ENCODE assay signal across 8 mouse cellular contexts in the genomic region with DNA sequence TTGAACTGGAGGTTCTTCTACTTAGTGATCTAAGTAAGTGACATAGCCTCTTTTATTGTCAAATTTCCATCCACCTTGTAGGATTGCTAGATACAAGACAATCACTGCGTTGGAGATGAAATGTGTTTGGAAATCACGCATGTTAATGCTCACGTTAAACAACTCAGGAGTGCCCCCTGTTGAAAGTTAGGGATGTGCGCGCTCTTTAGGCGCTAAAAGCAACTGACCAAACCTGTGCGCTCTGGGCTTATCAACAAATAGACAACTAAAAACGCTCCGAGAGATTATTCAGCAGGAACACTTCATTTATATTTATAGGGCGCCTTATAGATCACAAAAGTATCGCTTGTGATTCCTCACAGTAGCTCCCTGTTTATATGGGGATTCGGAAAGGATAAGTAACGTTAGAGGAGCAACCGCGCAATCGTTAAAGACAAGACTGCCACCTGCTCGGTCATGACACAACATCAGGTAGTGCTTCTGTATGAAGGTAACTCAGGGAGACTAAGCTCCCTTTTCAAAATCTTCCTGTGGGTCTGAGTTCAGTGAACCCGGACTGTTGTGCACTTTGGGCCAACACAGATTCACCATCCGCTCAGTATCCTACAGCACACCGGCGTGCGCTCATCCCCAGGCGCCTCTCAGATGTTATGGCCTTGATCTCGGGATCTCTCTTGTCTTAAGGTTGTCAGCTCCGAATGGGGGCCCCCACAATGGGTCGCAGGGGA. TPM values are rescaled to one million over a fixed set of nuclear protein-coding genes. Genes with fewer than 3 reads are reported as not detected.
DNase-seq lines count a peak whose midpoint lies in the region; ATAC-seq and TF ChIP-seq lines count a peak whose summit lies in the region.

No protein-coding gene starts in this region.

- WGBS in forebrain, embryonic 13.5 days = 1% methylated on average over 26 of the region's 26 CpGs
- 2% methylated on average over 26 of the region's 26 CpGs for WGBS in limb, embryonic 14.5 days
- WGBS in midbrain, embryonic 13.5 days = 2% methylated on average over 26 of the region's 26 CpGs

- H3K4me1 ChIP-seq in forebrain, embryonic 13.5 days = peaks cover 22% of the 10 kb centered on the region
- H3K4me1 ChIP-seq in limb, embryonic 14.5 days (ENCODE audit: control insufficient read depth, insufficient read depth, low read length) = peaks cover 17% of the 10 kb centered on the region
- peaks cover 18% of the 10 kb centered on the region for H3K4me1 ChIP-seq in midbrain, embryonic 13.5 days (replicated peaks)

- peak overlapping the region; percentile 12; the same call in 1 of the 2 replicates for H3K27ac ChIP-seq in forebrain, embryonic 13.5 days
- H3K27ac ChIP-seq in limb, embryonic 14.5 days (replicated peaks; ENCODE audit: low read depth, low read length) = peak overlapping the region; percentile 86; the same call in 1 of the 2 replicates
- peak overlapping the region; percentile 74 for H3K27ac ChIP-seq in midbrain, embryonic 13.5 days

- no peaks in the 10 kb centered on the region for H3K27me3 ChIP-seq in forebrain, embryonic 13.5 days
- H3K27me3 ChIP-seq in limb, embryonic 14.5 days (ENCODE audit: control insufficient read depth, insufficient read depth, low read length) = no peaks in the 10 kb centered on the region
- H3K27me3 ChIP-seq in midbrain, embryonic 13.5 days = no peaks in the 10 kb centered on the region

- ATAC-seq in forebrain, embryonic 13.5 days = peak; percentile 57
- ATAC-seq in inflammation-experienced regulatory T-cells, adult 6 months = peak; percentile 53
- ATAC-seq in limb, embryonic 14.5 days (ENCODE audit: low FRiP score, low read depth) = no peak; the same call in 1 of the 2 replicates
- ATAC-seq in midbrain, embryonic 13.5 days = peak; percentile 44

- H3K36me3 ChIP-seq in forebrain, embryonic 13.5 days (ENCODE audit: poor library complexity, severe bottlenecking) = peaks cover 21% of the 10 kb centered on the region
- H3K36me3 ChIP-seq in limb, embryonic 14.5 days (ENCODE audit: control insufficient read depth, insufficient read depth, low read length) = peaks cover 22% of the 10 kb centered on the region
- H3K36me3 ChIP-seq in midbrain, embryonic 13.5 days = peaks cover 22% of the 10 kb centered on the region

- H3K4me2 ChIP-seq in forebrain, embryonic 13.5 days = peak overlapping the region; percentile 78
- peak overlapping the region; percentile 99 for H3K4me2 ChIP-seq in limb, embryonic 14.5 days (replicated peaks; ENCODE audit: low read depth, low read length, severe bottlenecking)
- H3K4me2 ChIP-seq in midbrain, embryonic 13.5 days (replicated peaks) = peak overlapping the region; percentile 97

- no peaks in the 10 kb centered on the region for H3K9me3 ChIP-seq in forebrain, embryonic 13.5 days (replicated peaks)
- H3K9me3 ChIP-seq in limb, embryonic 14.5 days (ENCODE audit: control insufficient read depth, low read length) = no peaks in the 10 kb centered on the region
- no peaks in the 10 kb centered on the region for H3K9me3 ChIP-seq in midbrain, embryonic 13.5 days

- peak; percentile 73 to 77 for DNase-seq in right cerebral cortex, adult 2 months (ENCODE audit: low spot score in 2 of 2)
- DNase-seq in right cerebral cortex, postnatal 25 days = no peak
- peak; percentile 65 for DNase-seq in cerebellum, adult 11-12 months
- DNase-seq in limb, embryonic 14.5 days (ENCODE audit: low spot score) = peak; percentile 84
- peak; percentile 80 for DNase-seq in thymus, postnatal 0 days (ENCODE audit: low spot score)

- H3K4me3 ChIP-seq in forebrain, embryonic 13.5 days = peak overlapping the region; percentile 76
- H3K4me3 ChIP-seq in limb, embryonic 14.5 days (replicated peaks; ENCODE audit: low read length) = peak overlapping the region; percentile 82
- H3K4me3 ChIP-seq in midbrain, embryonic 13.5 days (replicated peaks) = peak overlapping the region; percentile 93

- TF ChIP-seq POLR2A in limb, embryonic 14.5 days (IDR thresholded peaks at IDR 0.05; ENCODE audit: borderline replicate concordance, extremely low read depth, insufficient read depth, insufficient read length) = no peak

- peak overlapping the region; percentile 83 for H3K9ac ChIP-seq in forebrain, embryonic 13.5 days
- H3K9ac ChIP-seq in limb, embryonic 14.5 days (ENCODE audit: low read depth, low read length, severe bottlenecking) = peak overlapping the region; percentile 83
- H3K9ac ChIP-seq in midbrain, embryonic 13.5 days (replicated peaks) = peak overlapping the region; percentile 90

RNA-seq across cellular contexts. Expression of a gene that starts 0.7 kb away (rescaled TPM):
- 81.6 and 85.1 TPM in 2 replicates for polyA plus RNA-seq in forebrain, embryonic 13.5 days (2015; fragmentation: Nextera tagmentation; extraction: Ambion mirVana)
- polyA plus RNA-seq in inflammation-experienced regulatory T-cells, adult 6 months (2017; shearing (Covaris generic)) = 10 to 100 TPM; 39.9 to 53.6 (median 47.8) TPM
- polyA plus RNA-seq in limb, embryonic 14.5 days (2012; rRNA removed) = 42.9 and 47.2 TPM in 2 replicates
- 53.3 and 56.0 TPM in 2 replicates for polyA plus RNA-seq in limb, embryonic 14.5 days (2014; fragmentation: Nextera tagmentation; extraction: Ambion mirVana)
- 79.1 and 82.8 TPM in 2 replicates for polyA plus RNA-seq in midbrain, embryonic 13.5 days (2015; fragmentation: Nextera tagmentation; extraction: Ambion mirVana)
- polyA plus RNA-seq in thymus, postnatal 0 days (2015; fragmentation: Nextera tagmentation; extraction: Ambion mirVana) = 95.1 and 103 TPM in 2 replicates

RNA-seq across cellular contexts. Expression of a gene that starts 9.7 kb away (rescaled TPM):
- polyA plus RNA-seq in forebrain, embryonic 13.5 days (2015; fragmentation: Nextera tagmentation; extraction: Ambion mirVana) = 0.23 and 0.25 TPM in 2 replicates
- under 1 TPM in 1 of 3 experiments, not detected in 2; 0.70 TPM for polyA plus RNA-seq in inflammation-experienced regulatory T-cells, adult 6 months (2017; shearing (Covaris generic))
- polyA plus RNA-seq in limb, embryonic 14.5 days (2012; rRNA removed) = 1.0 and 2.2 TPM in 2 replicates
- polyA plus RNA-seq in limb, embryonic 14.5 days (2014; fragmentation: Nextera tagmentation; extraction: Ambion mirVana) = 0.74 and 1.8 TPM in 2 replicates
- polyA plus RNA-seq in midbrain, embryonic 13.5 days (2015; fragmentation: Nextera tagmentation; extraction: Ambion mirVana) = 0.26 and 0.46 TPM in 2 replicates
- polyA plus RNA-seq in thymus, postnatal 0 days (2015; fragmentation: Nextera tagmentation; extraction: Ambion mirVana) = 0.22 and 0.40 TPM in 2 replicates

RNA-seq across cellular contexts. Expression of a gene that starts 29.3 kb away (rescaled TPM):
- 2.4 and 2.9 TPM in 2 replicates for polyA plus RNA-seq in forebrain, embryonic 13.5 days (2015; fragmentation: Nextera tagmentation; extraction: Ambion mirVana)
- polyA plus RNA-seq in inflammation-experienced regulatory T-cells, adult 6 months (2017; shearing (Covaris generic)) = 10 to 100 TPM; 46.4 to 73.4 (median 68.3) TPM
- 19.6 and 31.2 TPM in 2 replicates for polyA plus RNA-seq in limb, embryonic 14.5 days (2012; rRNA removed)
- 9.9 and 10.5 TPM in 2 replicates for polyA plus RNA-seq in limb, embryonic 14.5 days (2014; fragmentation: Nextera tagmentation; extraction: Ambion mirVana)
- 2.8 and 3.1 TPM in 2 replicates for polyA plus RNA-seq in midbrain, embryonic 13.5 days (2015; fragmentation: Nextera tagmentation; extraction: Ambion mirVana)
- polyA plus RNA-seq in thymus, postnatal 0 days (2015; fragmentation: Nextera tagmentation; extraction: Ambion mirVana) = 24.4 and 27.4 TPM in 2 replicates

RNA-seq across cellular contexts. Expression of a gene that starts 59.4 kb away (rescaled TPM):
- 1.3 and 1.5 TPM in 2 replicates for polyA plus RNA-seq in forebrain, embryonic 13.5 days (2015; fragmentation: Nextera tagmentation; extraction: Ambion mirVana)
- under 1 TPM; 0.18 to 0.50 (median 0.28) TPM for polyA plus RNA-seq in inflammation-experienced regulatory T-cells, adult 6 months (2017; shearing (Covaris generic))
- 20.5 and 25.8 TPM in 2 replicates for polyA plus RNA-seq in limb, embryonic 14.5 days (2012; rRNA removed)
- polyA plus RNA-seq in limb, embryonic 14.5 days (2014; fragmentation: Nextera tagmentation; extraction: Ambion mirVana) = 7.4 and 7.5 TPM in 2 replicates
- polyA plus RNA-seq in midbrain, embryonic 13.5 days (2015; fragmentation: Nextera tagmentation; extraction: Ambion mirVana) = 1.7 and 2.4 TPM in 2 replicates
- polyA plus RNA-seq in thymus, postnatal 0 days (2015; fragmentation: Nextera tagmentation; extraction: Ambion mirVana) = 1.2 TPM in 2 replicates

Comparison
In these comparisons a context has a peak if more than half of its experiments do, and no peak if none do; other contexts are left out.
1. H3K27ac ChIP-seq: peak in every context shown above with its lines; median percentile 86 in limb, embryonic 14.5 days; 74 in midbrain, embryonic 13.5 days; 12 in forebrain, embryonic 13.5 days.